Mouse (Mus musculus) adrenal gland, adult 8-10 months (tissue): Measurements from ENCODE around the gene Cdc14a. TPM values are rescaled to one million over a fixed set of nuclear protein-coding genes. Genes with fewer than 3 reads are reported as not detected.

Experiments
- DNase-seq: peaks from one replicate; pipeline ENCODE4 v3.0.0; 2022
- total RNA-seq, 4 experiments: library from RNA; stranded (reverse); gene quantifications; 2 replicates each; pipeline ENCODE4 v1.2.4; 2022

The Cdc14a gene
- total RNA-seq, 4 experiments from 2014 or later: 8.0 to 23.8 (median 16.2) TPM

DNA sequence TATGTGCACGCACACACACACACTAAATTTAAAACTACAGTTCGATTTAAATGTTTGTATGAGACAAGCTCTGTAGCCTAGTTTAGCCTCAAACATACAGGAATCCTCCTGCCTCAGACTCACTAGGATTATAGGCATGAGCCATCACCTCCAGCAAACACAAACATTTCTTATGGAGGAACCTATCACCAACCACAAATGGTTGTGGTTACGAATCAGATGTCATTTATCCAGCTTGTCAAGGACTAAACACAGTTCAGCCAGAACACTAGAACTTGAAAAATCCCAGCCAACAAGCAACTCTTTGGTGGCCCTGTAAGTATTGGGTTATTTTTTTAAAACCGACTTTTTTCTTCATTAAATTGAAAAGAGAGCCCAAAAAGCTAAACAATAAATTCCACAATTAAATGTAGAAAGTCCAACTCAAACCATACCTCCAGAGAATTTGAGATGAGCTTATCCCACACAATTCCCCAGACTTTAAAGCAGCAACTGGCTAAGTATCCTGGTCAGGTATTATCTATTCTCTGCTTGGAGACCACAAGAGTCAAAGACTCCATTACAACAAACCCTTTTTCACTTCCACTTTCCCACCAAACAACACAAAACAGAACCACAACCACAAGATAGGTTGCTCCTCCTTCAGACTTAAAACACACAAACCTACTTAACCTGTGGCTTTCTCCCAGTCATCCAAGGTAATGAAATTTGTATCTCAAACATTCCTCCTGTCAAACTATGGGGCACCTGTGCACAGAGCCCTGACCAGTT, 10.7 kb downstream of the Cdc14a start:
- no peak for DNase-seq

DNA sequence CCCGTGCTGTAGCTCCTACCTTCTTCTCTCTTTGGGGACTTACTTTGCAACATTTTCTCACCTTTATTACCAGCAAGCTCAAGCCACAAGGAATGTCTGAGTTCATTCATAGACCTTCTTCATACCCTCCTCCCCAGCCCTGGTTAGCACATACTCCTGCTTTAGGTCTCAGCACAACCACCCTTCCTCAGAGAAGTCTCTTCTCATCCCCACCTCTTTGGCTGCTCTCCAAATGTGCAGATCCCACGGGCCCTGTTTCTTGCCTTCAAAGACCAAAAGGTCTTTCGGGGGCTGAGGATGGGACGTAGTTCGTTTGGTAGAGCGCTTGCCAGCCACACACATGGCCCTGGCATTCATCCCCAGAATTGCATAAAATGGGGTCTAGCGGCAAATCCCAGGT, 13.8 kb downstream of the Cdc14a start:
- no peak for DNase-seq

DNA sequence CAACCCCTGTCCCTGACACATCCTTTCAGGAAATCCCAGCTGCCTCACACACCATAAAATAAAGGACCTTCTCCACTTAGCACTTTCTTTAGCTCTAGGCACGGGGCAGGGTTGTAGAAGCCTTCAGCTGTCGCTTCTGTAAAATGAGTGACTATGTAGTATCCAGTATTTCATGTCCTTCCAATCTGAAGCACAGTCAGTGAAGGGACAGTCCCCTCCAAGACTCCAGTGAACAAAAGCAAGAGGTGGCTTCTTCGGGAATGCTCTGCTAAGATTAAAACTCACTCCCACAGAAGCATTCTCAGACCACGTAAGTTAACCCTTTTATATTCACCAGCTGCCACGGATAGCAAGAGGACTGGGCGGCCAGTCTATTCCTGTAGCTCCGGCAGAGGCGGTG, 14.3 kb downstream of the Cdc14a start:
- no peak for DNase-seq

DNA sequence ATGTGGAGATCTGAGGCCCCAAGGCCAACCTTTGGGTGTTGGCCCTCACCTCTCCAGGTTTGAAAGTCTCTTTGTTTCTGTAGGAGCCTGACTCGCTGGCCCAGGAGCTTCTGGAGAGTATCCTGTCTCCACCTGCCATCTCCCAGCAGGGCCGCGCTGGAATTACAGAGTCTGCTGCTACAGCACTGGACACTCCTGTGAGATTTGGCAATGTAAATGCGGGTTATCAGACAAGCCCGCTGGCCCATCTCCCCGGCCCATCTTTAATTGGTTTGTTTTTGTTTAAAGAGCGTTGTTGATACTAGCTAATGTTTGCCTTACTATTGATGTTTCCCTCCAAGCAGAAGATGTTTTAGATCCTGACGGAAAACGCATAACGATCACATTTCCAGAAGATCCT, 15.0 kb downstream of the Cdc14a start:
- no peak for DNase-seq

DNA sequence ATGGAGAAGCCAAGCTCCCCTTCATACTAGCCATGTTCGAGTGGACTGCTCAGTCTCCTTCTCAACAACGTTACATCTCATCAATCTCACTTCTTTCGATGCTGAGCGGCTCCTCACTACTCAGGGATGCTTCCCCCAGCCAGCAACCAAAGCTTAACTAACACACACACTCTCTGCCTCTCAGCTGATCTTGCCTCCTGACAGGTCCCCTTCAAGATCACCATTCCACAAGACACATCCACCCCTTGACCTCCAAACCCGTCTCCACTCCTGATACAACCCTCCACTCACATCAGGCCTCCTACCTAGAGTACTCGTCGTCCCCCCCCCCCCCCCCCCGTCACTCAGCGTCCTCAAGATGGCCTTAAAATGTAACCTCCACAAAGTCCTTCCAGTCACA, 18.3 kb downstream of the Cdc14a start:
- DNase-seq: no peak

DNA sequence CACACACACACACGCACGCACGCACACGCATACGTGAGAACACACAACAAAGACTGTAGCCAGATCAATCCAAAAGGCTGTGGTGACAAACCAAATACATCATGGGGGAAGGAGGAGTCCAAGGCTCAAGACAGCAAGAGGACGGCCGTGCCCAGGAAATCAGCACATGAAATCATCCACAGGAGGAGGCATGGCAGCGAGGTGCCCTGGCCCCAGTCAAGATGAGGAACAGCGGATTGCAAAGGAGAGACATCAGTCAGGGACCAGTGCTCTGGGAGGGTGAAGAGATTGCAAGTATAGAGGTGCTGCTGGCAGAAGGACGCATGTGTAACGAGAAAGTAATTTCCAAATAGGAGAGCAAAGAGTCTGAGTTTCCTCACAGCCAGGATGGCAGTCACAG, 22.4 kb downstream of the Cdc14a start:
- no peak for DNase-seq

DNA sequence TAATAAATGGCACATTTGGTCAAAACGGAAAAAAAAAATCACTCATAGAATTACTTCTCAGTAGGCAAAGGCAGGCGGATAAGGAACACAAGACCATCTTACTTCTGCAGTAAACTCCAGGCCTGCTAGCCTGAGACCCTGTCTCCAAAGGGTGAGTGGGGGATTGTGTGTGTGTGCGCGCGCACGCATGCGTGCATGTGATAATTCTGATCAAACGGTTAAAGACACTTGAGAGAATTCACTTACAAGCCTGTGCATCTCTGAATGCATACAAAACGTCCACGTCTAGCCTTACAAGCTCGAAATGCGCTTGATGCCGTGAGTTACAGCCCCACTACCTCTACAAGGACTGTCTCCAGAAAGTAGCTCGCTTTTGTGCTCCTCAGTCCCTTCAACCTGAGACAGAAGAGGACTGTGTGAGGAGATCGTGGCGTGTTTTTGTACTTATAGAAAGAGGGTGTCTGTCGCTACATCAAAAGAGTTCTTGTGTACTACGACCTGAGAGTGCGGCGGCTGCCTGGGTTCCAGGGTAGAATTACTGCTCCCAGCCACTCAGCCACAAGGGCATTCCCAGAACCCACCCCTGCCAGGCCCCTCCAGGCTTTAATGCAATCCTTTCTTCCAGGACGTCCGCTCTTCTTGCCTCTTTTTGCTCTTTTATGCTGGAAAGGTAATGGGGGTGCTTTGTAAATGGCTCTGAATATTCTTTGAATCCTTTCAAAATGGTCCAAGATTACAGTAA, 24.3 kb downstream of the Cdc14a start:
- DNase-seq: no peak

DNA sequence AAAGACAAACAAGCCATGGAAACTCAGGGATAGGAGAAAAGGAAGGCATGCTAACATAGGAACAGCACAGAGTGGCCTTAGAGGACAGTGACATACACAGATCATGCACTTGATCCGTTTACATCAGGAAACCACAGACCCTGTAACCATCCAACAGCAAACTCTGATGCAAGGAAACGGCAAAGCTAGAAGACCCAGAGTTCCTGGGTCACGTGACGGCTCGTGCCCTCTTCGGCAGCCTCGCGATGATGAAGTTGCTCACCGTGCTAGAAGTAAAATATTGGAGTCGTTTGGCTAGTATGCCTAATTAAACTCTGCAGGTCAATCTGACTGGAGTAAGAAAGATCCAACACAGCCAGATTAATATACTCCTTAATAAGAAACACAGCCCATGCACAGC, 25.3 kb downstream of the Cdc14a start:
- no peak for DNase-seq

DNA sequence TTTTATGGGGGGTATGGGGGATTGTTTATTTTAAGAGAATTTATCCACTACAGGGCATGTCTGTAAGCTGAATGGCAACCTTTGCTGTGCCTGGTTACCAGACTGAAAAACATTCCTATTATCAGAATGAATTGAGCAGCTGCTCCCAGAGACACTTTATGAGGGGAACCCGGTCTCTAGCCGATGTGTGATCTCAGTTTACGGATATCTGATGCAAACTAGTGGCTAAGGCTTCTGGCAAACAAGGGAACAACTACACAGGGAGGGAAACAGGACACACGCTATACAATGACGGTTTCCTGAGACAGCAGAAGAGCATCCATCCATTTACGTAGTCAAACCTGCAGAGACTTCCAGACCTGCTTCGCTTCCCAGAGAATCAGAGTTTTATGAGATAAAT, 25.9 kb downstream of the Cdc14a start:
- DNase-seq: no peak

DNA sequence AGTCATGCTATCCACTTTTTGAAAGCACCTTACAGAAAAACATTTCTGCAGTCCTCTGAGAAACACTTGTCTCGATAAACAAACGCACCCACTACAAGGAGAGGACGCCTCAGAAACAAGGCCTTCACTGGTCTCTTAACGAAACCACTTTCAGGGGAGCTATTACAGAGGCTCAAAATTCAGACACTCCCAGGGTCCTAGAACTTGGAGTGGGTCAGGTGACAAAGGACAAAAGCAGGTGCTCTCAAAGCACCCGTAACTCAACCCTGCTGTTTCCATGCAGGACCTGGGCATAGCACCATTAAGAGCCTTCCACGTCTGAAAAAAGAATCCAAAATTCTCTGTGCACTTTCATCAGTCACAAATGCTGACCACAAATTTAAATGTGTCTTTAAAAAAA, 26.5 kb downstream of the Cdc14a start:
- DNase-seq: no peak

DNA sequence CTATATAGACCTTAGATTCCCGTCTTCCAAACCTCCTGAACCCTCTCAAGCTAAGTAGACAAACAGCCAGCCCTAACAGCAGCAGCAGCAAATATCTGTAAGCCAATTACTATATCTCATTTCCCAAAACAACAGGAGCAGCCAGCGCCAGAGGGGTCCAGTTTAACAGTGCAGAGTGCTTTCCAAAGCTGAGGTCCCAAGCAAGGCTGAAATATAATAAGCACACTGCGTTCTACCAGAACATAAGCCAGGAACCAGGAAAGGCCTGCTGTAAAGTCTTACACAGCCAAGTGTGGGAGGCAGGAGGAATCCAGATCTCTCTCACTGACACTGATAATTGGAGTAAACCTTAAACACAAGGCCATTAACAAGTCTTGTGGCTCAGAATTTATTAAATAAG, 27.3 kb downstream of the Cdc14a start:
- no peak for DNase-seq

DNA sequence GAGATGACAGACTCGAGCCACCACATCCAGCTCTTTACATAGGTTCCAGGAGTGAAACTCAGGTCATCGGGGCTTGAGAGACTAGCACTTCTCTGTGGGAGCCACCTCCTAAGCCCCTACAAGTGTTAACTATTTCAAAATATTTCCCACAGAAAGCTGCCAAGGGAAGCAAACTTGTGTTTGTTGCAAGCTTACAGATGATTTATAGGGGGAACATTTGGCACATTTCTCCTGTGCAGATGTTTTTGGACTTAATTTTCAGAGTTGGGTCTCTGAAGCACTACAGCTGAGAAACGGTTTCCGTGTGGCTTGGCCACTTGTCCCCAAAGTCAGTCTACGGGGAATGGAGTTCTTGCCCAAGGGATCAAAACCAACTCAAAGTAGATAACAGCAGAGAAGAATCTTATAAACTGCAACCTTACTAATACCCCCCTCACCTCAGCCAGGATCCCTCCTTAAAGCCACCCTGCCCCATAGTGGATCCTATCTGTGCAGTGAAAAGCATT, 28.9 kb downstream of the Cdc14a start:
- no peak for DNase-seq

DNA sequence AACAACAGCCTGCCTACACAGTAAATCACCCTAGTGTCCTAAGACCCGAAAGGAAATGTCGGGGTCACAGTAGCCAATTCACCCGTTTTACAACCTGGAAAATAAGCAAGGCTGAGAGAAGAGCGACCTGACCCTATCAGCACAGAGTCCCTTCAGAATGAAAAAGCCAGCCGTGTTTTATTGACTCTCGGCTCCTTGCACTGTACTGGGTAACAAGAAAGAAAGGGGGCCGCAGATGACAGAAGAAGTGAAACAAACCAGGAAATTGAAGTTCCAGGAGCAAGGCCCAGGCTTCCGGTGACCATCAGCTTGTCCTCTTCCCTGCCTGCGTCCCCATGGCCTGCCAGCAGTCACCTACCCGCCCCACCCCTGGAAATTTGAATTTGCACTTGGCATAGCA, 32.4 kb downstream of the Cdc14a start:
- no peak for DNase-seq

DNA sequence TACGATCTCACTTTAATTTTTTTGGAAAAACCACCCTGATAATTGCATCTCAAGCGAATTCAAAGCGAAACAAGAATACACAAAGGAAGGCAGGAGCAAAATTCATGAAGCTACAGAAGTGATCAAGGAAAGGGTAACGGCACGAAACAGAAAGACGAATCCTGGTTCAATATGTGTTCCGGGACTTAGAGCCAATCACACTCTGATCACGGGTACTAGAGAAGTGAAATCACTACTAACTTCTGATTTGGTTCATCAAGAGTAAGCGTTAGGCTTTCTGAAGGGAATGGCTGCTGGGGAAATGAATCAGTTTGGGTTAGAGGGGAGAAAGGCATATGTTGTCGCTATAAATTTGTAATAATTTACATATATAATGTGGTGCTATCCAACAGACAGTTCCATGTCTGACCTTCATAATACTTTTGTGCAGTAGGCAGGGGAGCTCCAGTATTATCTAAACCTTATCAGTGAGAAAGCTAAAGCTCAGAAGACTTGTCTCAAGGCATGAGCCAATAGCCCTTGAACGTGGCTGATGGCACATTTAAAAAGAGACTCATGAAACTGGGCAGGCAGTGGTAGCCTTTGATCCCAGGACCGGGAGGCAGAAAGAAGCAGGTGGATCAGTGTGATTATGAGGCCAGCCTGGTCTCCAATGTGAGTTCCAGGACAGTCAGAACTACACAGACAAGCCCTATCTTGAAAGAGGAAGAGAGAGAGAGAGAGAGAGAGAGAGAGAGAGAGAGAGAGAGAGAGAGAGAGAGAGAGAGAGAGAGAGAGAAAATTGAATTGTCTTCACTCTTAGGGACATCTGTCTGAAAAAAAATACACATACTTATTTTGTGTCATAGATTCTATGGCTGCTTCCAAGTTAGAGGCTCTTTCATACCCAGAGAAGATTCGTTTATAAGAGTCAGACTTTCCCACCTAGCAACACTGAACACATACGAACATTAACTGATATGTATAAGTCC, 34.0 kb downstream of the Cdc14a start:
- no peak for DNase-seq

DNA sequence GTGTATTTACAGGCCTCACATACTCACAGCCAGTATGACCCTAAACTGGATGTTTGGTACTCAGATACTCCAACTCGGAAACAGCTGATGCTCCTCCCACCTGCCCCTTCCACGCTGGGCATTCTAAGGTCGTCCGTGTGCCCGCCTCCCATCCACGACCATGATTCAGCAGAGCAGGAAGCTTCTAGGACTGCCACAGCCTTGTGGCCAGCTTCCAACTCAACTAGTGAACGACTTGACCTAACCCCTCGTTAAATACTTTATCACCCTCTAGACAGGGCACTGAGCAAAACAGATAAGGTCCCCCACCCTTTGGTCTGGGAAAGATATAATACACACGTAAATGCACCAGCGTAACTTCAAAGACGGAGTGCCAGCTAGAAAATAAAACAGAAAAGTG, 35.0 kb downstream of the Cdc14a start:
- DNase-seq: peak; percentile 55

DNA sequence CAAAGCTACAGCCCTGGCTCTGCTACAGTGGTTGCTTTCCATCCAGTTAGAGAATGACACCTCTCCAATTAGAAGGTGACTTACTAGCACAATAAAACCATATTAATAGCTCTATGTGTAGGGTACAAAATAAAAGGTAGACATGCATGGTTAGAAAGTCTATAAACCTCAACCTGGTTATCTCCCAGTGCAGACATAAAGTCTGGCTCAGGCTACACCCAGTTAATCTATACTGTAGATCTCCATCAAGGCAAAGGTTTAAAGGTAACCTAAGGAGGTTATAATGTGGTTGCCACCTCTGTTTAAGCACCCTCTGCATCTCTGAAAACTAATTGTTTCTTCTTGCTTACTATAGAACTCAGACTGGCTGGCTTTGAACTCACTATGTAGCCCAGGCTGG, 36.9 kb downstream of the Cdc14a start:
- no peak for DNase-seq

DNA sequence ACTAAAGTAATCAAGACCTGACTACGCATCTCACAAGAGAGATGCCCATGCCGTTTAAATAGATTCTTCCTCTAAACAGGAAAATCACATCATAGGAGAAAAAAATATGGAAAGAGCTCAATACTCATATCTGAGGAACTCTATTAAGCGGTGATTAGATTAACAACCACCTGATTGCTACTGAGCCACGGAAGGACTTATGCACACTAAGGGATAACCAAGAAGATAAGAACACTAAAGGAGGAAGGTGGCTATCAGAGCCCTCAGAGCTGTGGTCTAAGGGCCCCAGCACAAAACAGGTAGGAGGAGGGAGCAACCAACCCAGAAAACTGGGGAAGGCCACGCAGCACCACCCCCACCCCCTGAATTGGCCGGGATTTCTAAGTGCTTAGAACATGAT, 37.5 kb downstream of the Cdc14a start:
- no peak for DNase-seq

DNA sequence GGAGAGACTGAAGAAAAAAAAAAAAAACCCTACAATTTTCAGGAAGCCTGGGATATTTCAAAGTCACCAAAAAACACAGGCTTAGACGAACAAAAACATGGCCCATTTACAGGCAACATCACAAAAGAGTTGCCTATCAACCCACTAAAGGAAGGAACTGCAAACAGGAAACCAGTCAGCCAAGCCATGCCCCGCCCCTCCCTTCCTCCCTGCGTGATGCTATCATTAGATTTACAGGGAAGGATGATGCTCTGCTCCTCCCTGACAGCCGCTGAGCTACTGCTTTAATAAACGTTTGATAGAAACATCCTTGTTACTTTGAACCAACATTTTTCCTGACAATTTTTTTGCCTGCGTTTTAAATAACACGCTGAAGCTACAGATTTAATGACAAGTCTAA, 39.5 kb downstream of the Cdc14a start:
- no peak for DNase-seq

DNA sequence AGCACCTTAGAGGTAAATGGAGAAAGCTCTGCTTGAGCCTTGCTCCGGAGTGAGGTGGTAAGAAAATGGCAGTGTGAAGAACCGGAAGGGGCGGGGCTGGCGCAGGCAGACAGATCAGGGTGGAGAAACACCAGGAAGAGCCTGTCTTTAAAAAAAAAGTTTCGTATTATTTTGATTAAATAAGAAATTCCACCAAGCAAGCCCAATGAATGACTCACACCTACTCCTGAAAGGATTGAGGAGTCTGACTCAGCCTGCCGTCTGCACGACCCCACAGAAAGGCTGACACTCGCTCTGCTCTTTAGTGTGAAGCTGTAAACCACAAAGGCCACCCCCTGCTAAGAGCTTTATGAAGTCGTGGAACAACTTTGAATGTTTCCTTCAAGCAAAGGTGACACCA, 43.5 kb downstream of the Cdc14a start:
- DNase-seq: no peak

DNA sequence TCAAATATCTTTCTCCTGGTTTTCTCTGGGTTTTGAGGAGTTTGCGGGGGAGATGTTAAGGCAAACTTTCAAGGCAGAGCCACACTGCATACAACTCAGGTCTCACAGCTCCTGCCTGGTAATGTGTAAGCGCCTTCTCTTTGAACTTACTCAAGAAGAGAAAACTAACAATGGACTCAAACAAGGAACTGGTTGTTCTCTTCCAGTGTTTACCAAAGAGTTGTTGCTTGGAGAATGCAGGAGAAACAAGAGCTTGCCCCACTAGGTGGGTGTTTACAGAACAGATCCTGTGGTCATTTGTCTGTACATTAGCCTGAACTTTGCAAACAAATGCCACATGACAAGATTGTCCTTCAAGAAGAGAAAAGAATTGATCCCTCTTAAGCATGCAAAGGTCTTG, 48.4 kb downstream of the Cdc14a start:
- no peak for DNase-seq

DNA sequence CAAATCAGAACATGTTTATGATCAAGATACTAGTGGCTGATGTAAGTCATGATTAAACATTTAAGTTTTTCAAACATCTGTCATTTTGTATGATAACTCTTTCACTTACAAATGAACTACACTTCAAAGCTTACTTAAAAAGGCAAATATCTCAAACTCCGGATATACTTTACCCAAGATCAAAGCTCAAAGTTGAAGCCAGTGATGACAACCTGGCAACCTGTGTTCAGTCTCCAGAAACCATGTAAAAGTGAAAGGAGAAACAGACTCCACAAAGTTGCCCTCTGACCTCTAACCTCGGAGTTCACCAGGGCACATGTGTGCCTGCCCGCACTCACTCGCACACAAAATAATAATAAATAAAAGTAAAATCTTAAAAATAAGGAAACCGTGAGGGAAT, 49.3 kb downstream of the Cdc14a start:
- no peak for DNase-seq

DNA sequence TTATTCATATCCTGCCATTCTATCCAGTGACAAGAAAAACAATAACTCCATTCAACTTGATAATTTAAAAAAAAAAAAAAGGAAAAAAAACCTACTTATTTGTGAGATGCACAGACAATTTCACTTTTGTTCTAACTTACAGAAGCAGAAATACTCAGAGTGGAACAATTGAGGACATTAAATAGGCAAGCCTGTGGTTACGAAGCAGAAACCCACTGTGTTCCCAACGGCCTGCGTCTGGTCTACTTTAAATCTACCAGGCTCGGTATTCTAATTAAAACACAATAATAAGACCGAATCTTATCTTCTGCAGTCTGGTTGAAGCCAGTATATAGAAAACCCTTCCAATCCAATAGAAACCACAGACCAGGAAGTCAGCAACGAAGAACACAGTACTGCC, 50.6 kb downstream of the Cdc14a start:
- no peak for DNase-seq

DNA sequence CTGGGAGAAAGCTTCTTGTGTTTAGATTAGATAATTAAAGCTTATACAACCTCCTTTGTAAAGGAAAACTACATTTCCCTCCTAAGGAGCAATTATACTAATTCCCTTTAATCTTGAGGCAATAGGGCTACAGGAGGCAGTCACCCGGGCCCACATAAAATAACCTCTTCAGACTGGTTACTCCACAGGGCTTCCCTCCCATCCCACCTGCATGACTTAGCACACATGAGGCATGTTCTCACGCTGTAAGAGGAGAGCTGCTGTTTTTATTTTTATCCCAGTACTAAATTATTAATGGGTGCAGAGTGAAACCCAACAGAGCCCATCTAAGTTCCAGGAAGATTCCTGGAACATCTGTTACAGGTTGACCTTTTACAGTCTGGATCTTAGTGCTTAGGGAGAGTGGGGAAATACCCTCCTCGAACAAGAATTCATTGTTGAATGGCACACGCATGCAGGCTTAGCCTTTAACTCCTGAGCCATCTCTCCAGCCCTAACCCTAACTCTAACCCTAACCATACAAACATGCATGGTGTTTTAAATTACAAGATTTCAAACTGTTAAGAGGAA, 54.9 kb downstream of the Cdc14a start:
- no peak for DNase-seq
